Mouse (Mus musculus): ENCODE data around the gene Pogz. TPM values are rescaled to one million over a fixed set of nuclear protein-coding genes. Genes with fewer than 3 reads are reported as not detected.
A peak's percentile ranks its signal among the peaks of the same experiment; 100 is the strongest.

The Pogz gene
- polyA plus RNA-seq, 1 experiment: 69.6 TPM

GRCm38 (mm10) chr3:94814063-94814462 lies 23.3 kb upstream of the Pogz start:
- Histone ChIP-seq H3K4me1 (replicated peaks; ENCODE audit: control insufficient read depth, insufficient read depth, low read length) (no peaks in the 10 kb centered on the region), H3K36me3 (ENCODE audit: control insufficient read depth, insufficient read depth, low read length) (no peaks in the 10 kb centered on the region), H3K27me3 (ENCODE audit: control insufficient read depth, insufficient read depth, low read length) (no peaks in the 10 kb centered on the region), H3K4me3 (ENCODE audit: control insufficient read depth, insufficient read depth, low read length) (no peak overlapping the region), H3K27ac (ENCODE audit: control insufficient read depth, insufficient read depth, low read length) (no peak overlapping the region)
- WGBS: 88% methylated on average over 4 of the region's 4 CpGs
- no peak for TF ChIP-seq CTCF (IDR thresholded peaks at IDR 0.05; ENCODE audit: borderline replicate concordance, control insufficient read depth, extremely low read depth, insufficient read depth, low read length, poor library complexity)
- no peak for TF ChIP-seq POLR2A (IDR thresholded peaks at IDR 0.05; ENCODE audit: control insufficient read depth, extremely low read depth, insufficient read depth, low read length, poor library complexity)
- no peak for DNase-seq

GRCm38 (mm10) chr3:94814663-94815062 lies 22.7 kb upstream of the Pogz start:
- Histone ChIP-seq H3K27me3 (ENCODE audit: control insufficient read depth, insufficient read depth, low read length) (no peaks in the 10 kb centered on the region), H3K4me3 (ENCODE audit: control insufficient read depth, insufficient read depth, low read length) (no peak overlapping the region), H3K27ac (ENCODE audit: control insufficient read depth, insufficient read depth, low read length) (no peak overlapping the region), H3K4me1 (replicated peaks; ENCODE audit: control insufficient read depth, insufficient read depth, low read length) (no peaks in the 10 kb centered on the region), H3K36me3 (ENCODE audit: control insufficient read depth, insufficient read depth, low read length) (no peaks in the 10 kb centered on the region)
- no peak for DNase-seq
- TF ChIP-seq CTCF (IDR thresholded peaks at IDR 0.05; ENCODE audit: borderline replicate concordance, control insufficient read depth, extremely low read depth, insufficient read depth, low read length, poor library complexity) (no peak), POLR2A (IDR thresholded peaks at IDR 0.05; ENCODE audit: control insufficient read depth, extremely low read depth, insufficient read depth, low read length, poor library complexity) (no peak)
- 84% methylated on average over 4 of the region's 4 CpGs for WGBS

- no peak for DNase-seq
- Histone ChIP-seq H3K4me1 (replicated peaks; ENCODE audit: control insufficient read depth, insufficient read depth, low read length) (no peaks in the 10 kb centered on the region), H3K27ac (ENCODE audit: control insufficient read depth, insufficient read depth, low read length) (no peak overlapping the region), H3K4me3 (ENCODE audit: control insufficient read depth, insufficient read depth, low read length) (no peak overlapping the region), H3K27me3 (ENCODE audit: control insufficient read depth, insufficient read depth, low read length) (no peaks in the 10 kb centered on the region), H3K36me3 (ENCODE audit: control insufficient read depth, insufficient read depth, low read length) (no peaks in the 10 kb centered on the region)
- TF ChIP-seq CTCF (IDR thresholded peaks at IDR 0.05; ENCODE audit: borderline replicate concordance, control insufficient read depth, extremely low read depth, insufficient read depth, low read length, poor library complexity) (no peak), POLR2A (IDR thresholded peaks at IDR 0.05; ENCODE audit: control insufficient read depth, extremely low read depth, insufficient read depth, low read length, poor library complexity) (no peak)
These were observed 21.8 kb upstream of the Pogz start for GRCm38 (mm10) chr3:94815603-94816002.

- DNase-seq: no peak
- no peak overlapping the region for H3K27ac ChIP-seq (ENCODE audit: control insufficient read depth, insufficient read depth, low read length)
- TF ChIP-seq CTCF (IDR thresholded peaks at IDR 0.05; ENCODE audit: borderline replicate concordance, control insufficient read depth, extremely low read depth, insufficient read depth, low read length, poor library complexity) (no peak), POLR2A (IDR thresholded peaks at IDR 0.05; ENCODE audit: control insufficient read depth, extremely low read depth, insufficient read depth, low read length, poor library complexity) (no peak)
- H3K27me3 ChIP-seq (ENCODE audit: control insufficient read depth, insufficient read depth, low read length): peaks cover 2% of the 10 kb centered on the region
- H3K36me3 ChIP-seq (ENCODE audit: control insufficient read depth, insufficient read depth, low read length): no peaks in the 10 kb centered on the region
- peaks cover 3% of the 10 kb centered on the region for H3K4me1 ChIP-seq (replicated peaks; ENCODE audit: control insufficient read depth, insufficient read depth, low read length)
- H3K4me3 ChIP-seq (ENCODE audit: control insufficient read depth, insufficient read depth, low read length): no peak overlapping the region
- WGBS: 90% methylated on average over 2 of the region's 2 CpGs
These were observed 19.6 kb upstream of the Pogz start for GRCm38 (mm10) chr3:94817731-94818130.

- 91% methylated on average over 24 of the region's 24 CpGs for WGBS
- TF ChIP-seq CTCF (IDR thresholded peaks at IDR 0.05; ENCODE audit: borderline replicate concordance, control insufficient read depth, extremely low read depth, insufficient read depth, low read length, poor library complexity) (no peak), POLR2A (IDR thresholded peaks at IDR 0.05; ENCODE audit: control insufficient read depth, extremely low read depth, insufficient read depth, low read length, poor library complexity) (no peak)
- Histone ChIP-seq H3K36me3 (ENCODE audit: control insufficient read depth, insufficient read depth, low read length) (no peaks in the 10 kb centered on the region), H3K27ac (ENCODE audit: control insufficient read depth, insufficient read depth, low read length) (no peak overlapping the region), H3K4me1 (replicated peaks; ENCODE audit: control insufficient read depth, insufficient read depth, low read length) (peaks cover 3% of the 10 kb centered on the region), H3K27me3 (ENCODE audit: control insufficient read depth, insufficient read depth, low read length) (peaks cover 2% of the 10 kb centered on the region), H3K4me3 (ENCODE audit: control insufficient read depth, insufficient read depth, low read length) (no peak overlapping the region)
- DNase-seq: no peak
These were observed 17.6 kb upstream of the Pogz start for GRCm38 (mm10) chr3:94819452-94820425.

GRCm38 (mm10) chr3:94821008-94821638 lies 16.2 kb upstream of the Pogz start:
- no peak for DNase-seq
- 5% methylated on average over 31 of the region's 31 CpGs for WGBS
- Histone ChIP-seq H3K27ac (ENCODE audit: control insufficient read depth, insufficient read depth, low read length) (no peak overlapping the region), H3K27me3 (ENCODE audit: control insufficient read depth, insufficient read depth, low read length) (peaks cover 2% of the 10 kb centered on the region), H3K36me3 (ENCODE audit: control insufficient read depth, insufficient read depth, low read length) (no peaks in the 10 kb centered on the region), H3K4me1 (replicated peaks; ENCODE audit: control insufficient read depth, insufficient read depth, low read length) (peaks cover 3% of the 10 kb centered on the region), H3K4me3 (ENCODE audit: control insufficient read depth, insufficient read depth, low read length) (peak overlapping the region; percentile 41)
- TF ChIP-seq CTCF (IDR thresholded peaks at IDR 0.05; ENCODE audit: borderline replicate concordance, control insufficient read depth, extremely low read depth, insufficient read depth, low read length, poor library complexity) (no peak), POLR2A (IDR thresholded peaks at IDR 0.05; ENCODE audit: control insufficient read depth, extremely low read depth, insufficient read depth, low read length, poor library complexity) (no peak)
